Mouse (Mus musculus): ENCODE measurements around the gene Gja8. TPM values are rescaled to one million over a fixed set of nuclear protein-coding genes. Genes with fewer than 3 reads are reported as not detected.

The Gja8 gene
- polyA plus RNA-seq, 2 experiments: not detected

DNA sequence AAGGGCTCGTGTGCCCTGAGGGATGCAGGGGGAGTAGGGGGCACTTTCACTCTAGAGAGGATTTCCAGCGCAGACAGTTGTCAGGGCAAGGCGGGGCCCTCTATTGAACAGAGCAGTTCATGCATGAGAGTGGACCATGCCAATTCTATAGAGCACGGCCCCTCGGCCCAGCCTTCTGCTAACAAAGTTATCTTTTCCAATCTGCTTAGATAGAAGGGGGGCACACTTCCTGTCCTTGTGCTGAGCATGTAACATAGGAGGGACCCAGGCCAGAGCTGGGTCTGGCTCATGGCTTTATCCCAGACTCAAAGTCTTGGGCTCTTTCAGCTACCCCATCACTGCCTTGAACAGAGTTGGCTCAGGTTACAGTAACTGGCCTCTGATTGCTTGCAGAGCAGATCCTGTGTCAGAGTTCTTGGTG is 5.5 kb upstream of the Gja8 start:
- H3K4me2 ChIP-seq (ENCODE audit: low read depth): no peak overlapping the region
- H3K27ac ChIP-seq: no peak overlapping the region
- H3K4me3 ChIP-seq (ENCODE audit: insufficient read depth in 1 of 2, low read depth in 2 of 2, low read length in 2 of 2): no peak overlapping the region
- no peak for DNase-seq (ENCODE audit: low read depth in 3 of 3, low spot score in 3 of 3)
- no peak for ATAC-seq (ENCODE audit: insufficient read depth)
- H3K4me1 ChIP-seq (replicated peaks; ENCODE audit: control insufficient read depth in 2 of 2, insufficient read depth in 2 of 2, low read length in 1 of 2): no peaks in the 10 kb centered on the region
- no peak overlapping the region for H3K9ac ChIP-seq (replicated peaks)
- no peaks in the 10 kb centered on the region for H3K9me3 ChIP-seq (ENCODE audit: control insufficient read depth, low read length)
- H3K36me3 ChIP-seq (replicated peaks; ENCODE audit: control insufficient read depth, insufficient read depth, low read depth): no peaks in the 10 kb centered on the region
- H3K27me3 ChIP-seq (ENCODE audit: control insufficient read depth, insufficient read depth, low read length): no peaks in the 10 kb centered on the region
- WGBS (ENCODE audit: insufficient replicate concordance): 47% methylated on average over 5 of the region's 5 CpGs
- TF ChIP-seq CTCF (IDR thresholded peaks at IDR 0.05; ENCODE audit: low read depth) (no peak), EP300 (IDR thresholded peaks at IDR 0.05; ENCODE audit: low read depth) (no peak)

GRCm38 (mm10) chr3:96924631-96925030 is 1.2 kb downstream of the Gja8 start:
- TF ChIP-seq CTCF (IDR thresholded peaks at IDR 0.05; ENCODE audit: low read depth) (no peak), EP300 (IDR thresholded peaks at IDR 0.05; ENCODE audit: low read depth) (no peak)
- H3K27me3 ChIP-seq (ENCODE audit: control insufficient read depth, insufficient read depth, low read length): no peaks in the 10 kb centered on the region
- ATAC-seq (ENCODE audit: insufficient read depth): no peak
- no peaks in the 10 kb centered on the region for H3K4me1 ChIP-seq (replicated peaks; ENCODE audit: control insufficient read depth in 2 of 2, insufficient read depth in 2 of 2, low read length in 1 of 2)
- DNase-seq (ENCODE audit: low read depth in 3 of 3, low spot score in 3 of 3): no peak
- WGBS (ENCODE audit: insufficient replicate concordance): 63% methylated on average over 4 of the region's 4 CpGs
- H3K27ac ChIP-seq: no peak overlapping the region
- H3K4me2 ChIP-seq (ENCODE audit: low read depth): no peak overlapping the region
- H3K36me3 ChIP-seq (replicated peaks; ENCODE audit: control insufficient read depth, insufficient read depth, low read depth): no peaks in the 10 kb centered on the region
- no peak overlapping the region for H3K4me3 ChIP-seq (ENCODE audit: insufficient read depth in 1 of 2, low read depth in 2 of 2, low read length in 2 of 2)
- H3K9ac ChIP-seq (replicated peaks): no peak overlapping the region
- no peaks in the 10 kb centered on the region for H3K9me3 ChIP-seq (ENCODE audit: control insufficient read depth, low read length)

- no peak overlapping the region for H3K4me2 ChIP-seq (ENCODE audit: low read depth)
- no peak overlapping the region for H3K27ac ChIP-seq
- H3K36me3 ChIP-seq (replicated peaks; ENCODE audit: control insufficient read depth, insufficient read depth, low read depth): no peaks in the 10 kb centered on the region
- WGBS (ENCODE audit: insufficient replicate concordance): 59% methylated on average over 7 of the region's 7 CpGs
- DNase-seq (ENCODE audit: low read depth in 3 of 3, low spot score in 3 of 3): no peak
- H3K9ac ChIP-seq (replicated peaks): no peak overlapping the region
- no peak for ATAC-seq (ENCODE audit: insufficient read depth)
- H3K4me1 ChIP-seq (replicated peaks; ENCODE audit: control insufficient read depth in 2 of 2, insufficient read depth in 2 of 2, low read length in 1 of 2): no peaks in the 10 kb centered on the region
- H3K27me3 ChIP-seq (ENCODE audit: control insufficient read depth, insufficient read depth, low read length): no peaks in the 10 kb centered on the region
- TF ChIP-seq EP300 (IDR thresholded peaks at IDR 0.05; ENCODE audit: low read depth) (no peak), CTCF (IDR thresholded peaks at IDR 0.05; ENCODE audit: low read depth) (no peak)
- H3K4me3 ChIP-seq (ENCODE audit: insufficient read depth in 1 of 2, low read depth in 2 of 2, low read length in 2 of 2): no peak overlapping the region
- no peaks in the 10 kb centered on the region for H3K9me3 ChIP-seq (ENCODE audit: control insufficient read depth, low read length)
These were observed 4.8 kb downstream of the Gja8 start for GRCm38 (mm10) chr3:96920991-96921390.

DNA sequence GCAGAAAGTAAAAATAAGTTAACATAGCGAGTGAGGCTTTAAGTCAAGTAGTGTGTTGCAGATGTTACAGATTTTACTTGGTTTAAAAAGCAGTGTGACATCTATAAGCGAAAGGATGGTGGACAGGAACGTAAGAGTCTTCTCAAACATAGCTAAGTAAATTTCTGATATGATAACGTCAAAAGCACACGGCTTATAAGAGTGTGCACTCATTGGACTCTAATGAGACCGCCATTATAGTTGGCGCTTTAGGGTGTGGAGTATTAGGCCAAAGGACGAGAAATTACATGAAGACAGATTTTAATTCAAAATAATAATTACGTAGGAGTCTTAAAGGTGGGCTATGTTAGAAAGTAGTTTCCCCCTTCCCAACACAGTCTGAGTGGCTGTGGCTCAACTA is 20.2 kb downstream of the Gja8 start:
- no peak for TF ChIP-seq CTCF (IDR thresholded peaks at IDR 0.05; ENCODE audit: low read depth)
- TF ChIP-seq EP300 (IDR thresholded peaks at IDR 0.05; ENCODE audit: low read depth): no peak
- no peak for ATAC-seq (ENCODE audit: insufficient read depth)
- no peaks in the 10 kb centered on the region; the same call in 1 of the 2 replicates for H3K27me3 ChIP-seq (ENCODE audit: control insufficient read depth, insufficient read depth, low read length)
- peaks cover 5 to 16% of the 10 kb centered on the region in 2 experiments for H3K4me1 ChIP-seq (replicated peaks; ENCODE audit: control insufficient read depth in 2 of 2, insufficient read depth in 2 of 2, low read length in 1 of 2)
- WGBS (ENCODE audit: insufficient replicate concordance): 32% methylated on average over 9 of the region's 9 CpGs
- peak overlapping the region; percentile 84 to 97; a peak in 3 of 4 replicates for H3K4me3 ChIP-seq (ENCODE audit: insufficient read depth in 1 of 2, low read depth in 2 of 2, low read length in 2 of 2)
- no peak for DNase-seq (ENCODE audit: low read depth in 3 of 3, low spot score in 3 of 3)
- H3K9me3 ChIP-seq (ENCODE audit: control insufficient read depth, low read length): no peaks in the 10 kb centered on the region
- no peak overlapping the region for H3K27ac ChIP-seq
- H3K36me3 ChIP-seq (replicated peaks; ENCODE audit: control insufficient read depth, insufficient read depth, low read depth): no peaks in the 10 kb centered on the region
- peak overlapping the region; percentile 85 for H3K4me2 ChIP-seq (ENCODE audit: low read depth)
- H3K9ac ChIP-seq (replicated peaks): peak overlapping the region; percentile 73

DNA sequence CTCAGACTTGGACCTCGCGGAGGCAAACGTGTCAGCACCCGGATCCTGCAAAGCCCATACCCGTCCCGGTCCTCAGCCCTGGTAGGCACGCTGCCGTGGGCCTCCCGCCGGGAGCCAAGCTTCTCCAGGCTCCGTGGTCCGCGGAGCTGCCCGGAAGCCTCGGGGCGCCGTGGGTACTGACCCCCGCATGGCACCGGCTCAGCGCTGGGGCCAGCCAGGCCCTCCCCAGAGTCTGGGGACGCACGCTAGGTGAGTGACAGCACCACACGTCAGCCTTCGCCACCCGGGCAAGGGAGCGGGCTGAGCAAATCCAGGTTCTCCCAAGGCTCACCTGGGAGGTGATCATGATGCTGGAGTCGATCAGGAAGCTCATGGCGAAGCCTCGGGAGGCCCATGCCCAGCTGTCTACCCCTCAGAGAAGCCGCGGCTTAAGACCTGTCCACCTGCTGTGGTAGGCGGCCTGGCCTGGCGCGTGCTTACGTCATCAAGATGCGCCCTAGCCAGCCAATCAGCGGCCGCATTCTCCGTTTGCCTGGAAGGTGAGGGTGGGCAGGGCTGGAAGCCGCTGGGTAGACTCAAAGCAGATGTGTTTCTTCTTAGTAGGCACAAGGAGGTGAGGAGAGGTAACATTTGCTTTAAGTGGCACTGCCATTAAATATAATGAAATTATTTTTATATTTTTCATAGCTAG is 20.8 kb downstream of the Gja8 start, which contains the start of gene Gpr89:
TSS of gene Gpr89 (minus strand) at position 496 of the 691 bp plus-strand sequence.
- Histone ChIP-seq H3K4me1 (replicated peaks; ENCODE audit: control insufficient read depth in 2 of 2, insufficient read depth in 2 of 2, low read length in 1 of 2) (peaks cover 5 to 16% of the 10 kb centered on the region in 2 experiments), H3K27ac (no peak within 1 kb of the TSS; the same call in 1 of the 2 replicates), H3K4me3 (ENCODE audit: insufficient read depth in 1 of 2, low read depth in 2 of 2, low read length in 2 of 2) (peak within 1 kb of the TSS; percentile 84 to 97), H3K27me3 (ENCODE audit: control insufficient read depth, insufficient read depth, low read length) (no peaks in the 10 kb centered on the region; the same call in 1 of the 2 replicates), H3K4me2 (ENCODE audit: low read depth) (peak within 1 kb of the TSS; percentile 85), H3K36me3 (replicated peaks; ENCODE audit: control insufficient read depth, insufficient read depth, low read depth) (no peaks in the 10 kb centered on the region), H3K9ac (replicated peaks) (peak within 1 kb of the TSS; percentile 73), H3K9me3 (ENCODE audit: control insufficient read depth, low read length) (no peaks in the 10 kb centered on the region)
- DNase-seq (ENCODE audit: low read depth in 3 of 3, low spot score in 3 of 3) (peak; percentile 86), ATAC-seq (ENCODE audit: insufficient read depth) (peak; percentile 99)
- WGBS (ENCODE audit: insufficient replicate concordance): under 1% methylated on average over 40 of the region's 40 CpGs
- TF ChIP-seq EP300 (IDR thresholded peaks at IDR 0.05; ENCODE audit: low read depth): no peak
- TF ChIP-seq CTCF (IDR thresholded peaks at IDR 0.05; ENCODE audit: low read depth): no peak
